Mouse (Mus musculus): ENCODE measurements around the gene Shpk. TPM values are rescaled to one million over a fixed set of nuclear protein-coding genes. Genes with fewer than 3 reads are reported as not detected.
A peak's percentile ranks its signal among the peaks of the same experiment; 100 is the strongest.

The Shpk gene
- 2.2 TPM in 2 replicates for polyA plus RNA-seq (2015; fragmentation: Nextera tagmentation; extraction: Ambion mirVana)

- WGBS (ENCODE audit: insufficient replicate concordance), result under 1% methylated on average over 32 of the region's 32 CpGs
- Histone ChIP-seq H3K27ac (peak within 1 kb of the TSS; percentile 78), H3K4me1 (replicated peaks) (peaks cover 25% of the 10 kb centered on the region), H3K4me3 (replicated peaks) (peak within 1 kb of the TSS; percentile 85), H3K9ac (peak within 1 kb of the TSS; percentile 88), H3K36me3 (no peaks in the 10 kb centered on the region), H3K4me2 (peak within 1 kb of the TSS; percentile 99), H3K27me3 (no peaks in the 10 kb centered on the region), H3K9me3 (replicated peaks) (no peaks in the 10 kb centered on the region)
- DNase-seq, result peak; percentile 93
- peak; percentile 96 for ATAC-seq (ENCODE audit: low read depth)
Observed at GRCm38 (mm10) chr11:73199230-73199712, at the start of gene Shpk. TSS of gene Shpk (plus strand) at chr11:73199460.

- Histone ChIP-seq H3K4me1 (replicated peaks) (no peaks in the 10 kb centered on the region; the same call in 1 of the 2 replicates), H3K27ac (no peak overlapping the region), H3K27me3 (peaks cover 42% of the 10 kb centered on the region), H3K4me3 (replicated peaks) (no peak overlapping the region), H3K9ac (no peak overlapping the region), H3K9me3 (replicated peaks) (no peaks in the 10 kb centered on the region), H3K4me2 (no peak overlapping the region), H3K36me3 (no peaks in the 10 kb centered on the region)
- ATAC-seq (ENCODE audit: low read depth) (no peak), DNase-seq (no peak)
- 64% methylated on average over 6 of the region's 6 CpGs for WGBS (ENCODE audit: insufficient replicate concordance)
Observed at GRCm38 (mm10) chr11:73155071-73155470, 44.2 kb upstream of the Shpk start.

- ATAC-seq (ENCODE audit: low read depth) (peak; percentile 59), DNase-seq (no peak)
- Histone ChIP-seq H3K4me1 (replicated peaks) (peaks cover 13% of the 10 kb centered on the region; the same call in 1 of the 2 replicates), H3K4me2 (peak within 1 kb of the TSS; percentile 62), H3K4me3 (replicated peaks) (peak within 1 kb of the TSS; percentile 44), H3K27ac (no peak within 1 kb of the TSS), H3K9ac (0 out of 2 replicates have a peak within 1 kb of the TSS, but pooled peaks have one; percentile 15), H3K9me3 (replicated peaks) (no peaks in the 10 kb centered on the region), H3K36me3 (no peaks in the 10 kb centered on the region), H3K27me3 (peaks cover 58% of the 10 kb centered on the region)
- 4% methylated on average over 49 of the region's 49 CpGs for WGBS (ENCODE audit: insufficient replicate concordance)
Observed at GRCm38 (mm10) chr11:73159957-73160810, 39.1 kb upstream of the Shpk start, which contains the start of gene P2rx5. TSS of gene P2rx5 (plus strand) at chr11:73160421.

- H3K4me2 ChIP-seq, result peak overlapping the region; percentile 62
- ATAC-seq (ENCODE audit: low read depth) (no peak), DNase-seq (no peak)
- peaks cover 52% of the 10 kb centered on the region for H3K27me3 ChIP-seq
- no peaks in the 10 kb centered on the region for H3K9me3 ChIP-seq (replicated peaks)
- H3K27ac ChIP-seq, result no peak overlapping the region
- no peak overlapping the region for H3K9ac ChIP-seq
- WGBS (ENCODE audit: insufficient replicate concordance), result 28% methylated on average over 6 of the region's 6 CpGs
- H3K36me3 ChIP-seq, result no peaks in the 10 kb centered on the region
- H3K4me3 ChIP-seq (replicated peaks), result peak overlapping the region; percentile 44
- H3K4me1 ChIP-seq (replicated peaks), result peaks cover 13% of the 10 kb centered on the region; the same call in 1 of the 2 replicates
Observed at GRCm38 (mm10) chr11:73160811-73161200, 38.5 kb upstream of the Shpk start.

GRCm38 (mm10) chr11:73161616-73162015, 37.6 kb upstream of the Shpk start:
- H3K4me2 ChIP-seq, result no peak overlapping the region
- 62% methylated on average over 4 of the region's 4 CpGs for WGBS (ENCODE audit: insufficient replicate concordance)

GRCm38 (mm10) chr11:73162284-73162683, 37.0 kb upstream of the Shpk start:
- DNase-seq, result no peak
- no peak for ATAC-seq (ENCODE audit: low read depth)
- no peak overlapping the region for H3K4me3 ChIP-seq (replicated peaks)
- WGBS (ENCODE audit: insufficient replicate concordance), result 17% methylated on average over 5 of the region's 5 CpGs
- no peak overlapping the region for H3K27ac ChIP-seq
- no peaks in the 10 kb centered on the region for H3K36me3 ChIP-seq
- H3K4me2 ChIP-seq, result no peak overlapping the region
- H3K27me3 ChIP-seq, result peaks cover 44% of the 10 kb centered on the region
- no peak overlapping the region for H3K9ac ChIP-seq
- H3K4me1 ChIP-seq (replicated peaks), result peaks cover 13% of the 10 kb centered on the region; the same call in 1 of the 2 replicates
- no peaks in the 10 kb centered on the region for H3K9me3 ChIP-seq (replicated peaks)

More at GRCm38 (mm10) chr11:73161616-73162015, 37.6 kb upstream of the Shpk start:
- Histone ChIP-seq H3K4me1 (replicated peaks) (peaks cover 13% of the 10 kb centered on the region; the same call in 1 of the 2 replicates), H3K27ac (no peak overlapping the region), H3K36me3 (no peaks in the 10 kb centered on the region), H3K4me3 (replicated peaks) (no peak overlapping the region), H3K9me3 (replicated peaks) (no peaks in the 10 kb centered on the region), H3K27me3 (peaks cover 49% of the 10 kb centered on the region), H3K9ac (no peak overlapping the region)
- no peak for DNase-seq
- ATAC-seq (ENCODE audit: low read depth), result no peak

- DNase-seq (no peak), ATAC-seq (ENCODE audit: low read depth) (no peak)
Observed at GRCm38 (mm10) chr11:73168071-73168470, 31.2 kb upstream of the Shpk start.

GRCm38 (mm10) chr11:73168576-73168975, 30.7 kb upstream of the Shpk start:
- DNase-seq (no peak), ATAC-seq (ENCODE audit: low read depth) (no peak)
- WGBS (ENCODE audit: insufficient replicate concordance), result 75% methylated on average over 6 of the region's 6 CpGs
- Histone ChIP-seq H3K9me3 (replicated peaks) (no peaks in the 10 kb centered on the region), H3K27ac (no peak overlapping the region), H3K4me3 (replicated peaks) (no peak overlapping the region), H3K36me3 (peaks cover 31% of the 10 kb centered on the region), H3K27me3 (no peaks in the 10 kb centered on the region), H3K9ac (no peak overlapping the region), H3K4me2 (no peak overlapping the region), H3K4me1 (replicated peaks) (peaks cover 25% of the 10 kb centered on the region)

More at GRCm38 (mm10) chr11:73168071-73168470, 31.2 kb upstream of the Shpk start:
- no peak overlapping the region for H3K4me3 ChIP-seq (replicated peaks)
- H3K4me2 ChIP-seq, result no peak overlapping the region
- no peak overlapping the region for H3K27ac ChIP-seq
- H3K4me1 ChIP-seq (replicated peaks), result peaks cover 23% of the 10 kb centered on the region
- peaks cover 26% of the 10 kb centered on the region for H3K36me3 ChIP-seq
- 76% methylated on average over 8 of the region's 8 CpGs for WGBS (ENCODE audit: insufficient replicate concordance)
- no peaks in the 10 kb centered on the region for H3K27me3 ChIP-seq
- H3K9me3 ChIP-seq (replicated peaks), result no peaks in the 10 kb centered on the region
- no peak overlapping the region for H3K9ac ChIP-seq

GRCm38 (mm10) chr11:73169231-73169630, 30.0 kb upstream of the Shpk start:
- no peak overlapping the region for H3K9ac ChIP-seq
- peak; percentile 39 for DNase-seq

GRCm38 (mm10) chr11:73172186-73172585, 27.1 kb upstream of the Shpk start:
- no peaks in the 10 kb centered on the region for H3K27me3 ChIP-seq
- no peak overlapping the region for H3K4me3 ChIP-seq (replicated peaks)
- H3K4me1 ChIP-seq (replicated peaks), result peaks cover 46% of the 10 kb centered on the region
- no peak overlapping the region for H3K9ac ChIP-seq
- H3K27ac ChIP-seq, result 0 out of 2 replicates have a peak overlapping the region, but pooled peaks have one; percentile 23
- H3K4me2 ChIP-seq, result no peak overlapping the region
- no peak for ATAC-seq (ENCODE audit: low read depth)
- H3K9me3 ChIP-seq (replicated peaks), result no peaks in the 10 kb centered on the region
- DNase-seq, result no peak
- peaks cover 45% of the 10 kb centered on the region for H3K36me3 ChIP-seq
- 68% methylated on average over 5 of the region's 5 CpGs for WGBS (ENCODE audit: insufficient replicate concordance)

More at GRCm38 (mm10) chr11:73169231-73169630, 30.0 kb upstream of the Shpk start:
- Histone ChIP-seq H3K9me3 (replicated peaks) (no peaks in the 10 kb centered on the region), H3K36me3 (peaks cover 36% of the 10 kb centered on the region), H3K4me3 (replicated peaks) (no peak overlapping the region), H3K4me2 (no peak overlapping the region), H3K27me3 (no peaks in the 10 kb centered on the region), H3K4me1 (replicated peaks) (peaks cover 31% of the 10 kb centered on the region), H3K27ac (no peak overlapping the region)
- ATAC-seq (ENCODE audit: low read depth), result peak; percentile 52
- 33% methylated on average over 4 of the region's 4 CpGs for WGBS (ENCODE audit: insufficient replicate concordance)

- peaks cover 57% of the 10 kb centered on the region for H3K4me1 ChIP-seq (replicated peaks)
- ATAC-seq (ENCODE audit: low read depth) (no peak), DNase-seq (peak; percentile 27)
- peaks cover 43% of the 10 kb centered on the region for H3K36me3 ChIP-seq
- no peaks in the 10 kb centered on the region for H3K27me3 ChIP-seq
- peak overlapping the region; percentile 96 for H3K4me3 ChIP-seq (replicated peaks)
- H3K9ac ChIP-seq, result peak overlapping the region; percentile 96
- H3K27ac ChIP-seq, result peak overlapping the region; percentile 79; the same call in 1 of the 2 replicates
- H3K4me2 ChIP-seq, result peak overlapping the region; percentile 97
- no peaks in the 10 kb centered on the region for H3K9me3 ChIP-seq (replicated peaks)
- WGBS (ENCODE audit: insufficient replicate concordance), result 32% methylated on average over 8 of the region's 8 CpGs
Observed at GRCm38 (mm10) chr11:73175612-73176011, 23.6 kb upstream of the Shpk start.
